Mouse (Mus musculus): ENCODE results near the gene Gm11937. TPM values are rescaled to one million over a fixed set of nuclear protein-coding genes. Genes with fewer than 3 reads are reported as not detected.
"Not testable (repeated sequence)": the region's sequence is repeated elsewhere in the genome, so short reads cannot be mapped to it uniquely, and the experiment has no call there.

The Gm11937 gene
- total and polyA plus RNA-seq, 2 experiments from 2014 or later = not detected

- peak; percentile 2 for DNase-seq (ENCODE audit: low spot score)
- H3K4me1 ChIP-seq (ENCODE audit: insufficient read depth, low read length) = no peaks in the 10 kb centered on the region
- WGBS = 58% methylated on average over 3 of the region's 3 CpGs
These were observed 4.9 kb upstream of the Gm11937 start, which contains the start of gene Krtap2-4 for GRCm38 (mm10) chr11:99614796-99615363. TSS of gene Krtap2-4 (minus strand) at chr11:99614846.

GRCm38 (mm10) chr11:99609126-99609525 is 863 bp downstream of the Gm11937 start:
- Histone ChIP-seq H3K4me2 (ENCODE audit: low read depth, low read length) (no peak overlapping the region), H3K4me3 (ENCODE audit: low read length) (no peak overlapping the region), H3K9me3 (ENCODE audit: low read length) (no peaks in the 10 kb centered on the region), H3K27ac (no peak overlapping the region), H3K27me3 (ENCODE audit: insufficient read depth, low read length) (no peaks in the 10 kb centered on the region), H3K4me1 (ENCODE audit: insufficient read depth, low read length) (no peaks in the 10 kb centered on the region), H3K36me3 (ENCODE audit: insufficient read depth, low read length) (no peaks in the 10 kb centered on the region), H3K9ac (replicated peaks; ENCODE audit: low read length) (no peak overlapping the region)
- DNase-seq (ENCODE audit: low spot score) (no peak), ATAC-seq (no peak)
- no peak for TF ChIP-seq CTCF (IDR thresholded peaks at IDR 0.05; ENCODE audit: low read depth)
- WGBS = 60% methylated on average over 1 of the region's 1 CpGs

More at GRCm38 (mm10) chr11:99614796-99615363, 4.9 kb upstream of the Gm11937 start, which contains the start of gene Krtap2-4:
- Histone ChIP-seq H3K4me2 (ENCODE audit: low read depth, low read length) (no peak within 1 kb of the TSS), H3K9ac (replicated peaks; ENCODE audit: low read length) (no peak within 1 kb of the TSS), H3K36me3 (ENCODE audit: insufficient read depth, low read length) (no peaks in the 10 kb centered on the region), H3K27me3 (ENCODE audit: insufficient read depth, low read length) (no peaks in the 10 kb centered on the region), H3K27ac (no peak within 1 kb of the TSS), H3K9me3 (ENCODE audit: low read length) (no peaks in the 10 kb centered on the region), H3K4me3 (ENCODE audit: low read length) (no peak within 1 kb of the TSS)
- ATAC-seq = peak; percentile 21; the same call in 1 of the 2 replicates
- no peak for TF ChIP-seq CTCF (IDR thresholded peaks at IDR 0.05; ENCODE audit: low read depth)

GRCm38 (mm10) chr11:99603208-99603607 is 6.8 kb downstream of the Gm11937 start, which contains the start of gene Gm11938:
TSS of gene Gm11938 (minus strand) at chr11:99603308.
- ATAC-seq; H3K9me3 ChIP-seq (ENCODE audit: low read length); H3K4me1 ChIP-seq (ENCODE audit: insufficient read depth, low read length); H3K36me3 ChIP-seq (ENCODE audit: insufficient read depth, low read length); H3K4me3 ChIP-seq (ENCODE audit: low read length); H3K4me2 ChIP-seq (ENCODE audit: low read depth, low read length); H3K9ac ChIP-seq (replicated peaks; ENCODE audit: low read length); DNase-seq (ENCODE audit: low spot score); H3K27me3 ChIP-seq (ENCODE audit: insufficient read depth, low read length); H3K27ac ChIP-seq: not testable (repeated sequence)
- WGBS = 76% methylated on average over 1 of the region's 1 CpGs

- H3K4me1 ChIP-seq (ENCODE audit: insufficient read depth, low read length); H3K27me3 ChIP-seq (ENCODE audit: insufficient read depth, low read length); H3K36me3 ChIP-seq (ENCODE audit: insufficient read depth, low read length); DNase-seq (ENCODE audit: low spot score); H3K9ac ChIP-seq (replicated peaks; ENCODE audit: low read length); H3K4me2 ChIP-seq (ENCODE audit: low read depth, low read length); ATAC-seq; H3K27ac ChIP-seq; H3K9me3 ChIP-seq (ENCODE audit: low read length); H3K4me3 ChIP-seq (ENCODE audit: low read length): not testable (repeated sequence)
- WGBS = 79% methylated on average over 6 of the region's 6 CpGs
These were observed 12.2 kb downstream of the Gm11937 start, which contains the start of gene Krtap9-3 for GRCm38 (mm10) chr11:99597742-99598141. TSS of gene Krtap9-3 (minus strand) at chr11:99598105.

GRCm38 (mm10) chr11:99590981-99591380 is 19.0 kb downstream of the Gm11937 start, which contains the start of gene Krtap1-3:
TSS of gene Krtap1-3 (minus strand) at chr11:99591339.
- H3K27me3 ChIP-seq (ENCODE audit: insufficient read depth, low read length) = no peaks in the 10 kb centered on the region
- DNase-seq (ENCODE audit: low spot score) (no peak), ATAC-seq (no peak)
- 77% methylated on average over 6 of the region's 6 CpGs for WGBS
- no peaks in the 10 kb centered on the region for H3K9me3 ChIP-seq (ENCODE audit: low read length)
- H3K9ac ChIP-seq (replicated peaks; ENCODE audit: low read length) = no peak within 1 kb of the TSS
- no peak for TF ChIP-seq CTCF (IDR thresholded peaks at IDR 0.05; ENCODE audit: low read depth)
- H3K36me3 ChIP-seq (ENCODE audit: insufficient read depth, low read length) = no peaks in the 10 kb centered on the region
- H3K4me2 ChIP-seq (ENCODE audit: low read depth, low read length) = no peak within 1 kb of the TSS
- H3K27ac ChIP-seq = no peak within 1 kb of the TSS
- H3K4me1 ChIP-seq (ENCODE audit: insufficient read depth, low read length) = no peaks in the 10 kb centered on the region
- no peak within 1 kb of the TSS for H3K4me3 ChIP-seq (ENCODE audit: low read length)

- H3K4me3 ChIP-seq (ENCODE audit: low read length) = no peak overlapping the region
- H3K9ac ChIP-seq (replicated peaks; ENCODE audit: low read length) = no peak overlapping the region
- H3K4me1 ChIP-seq (ENCODE audit: insufficient read depth, low read length) = no peaks in the 10 kb centered on the region
- no peaks in the 10 kb centered on the region for H3K27me3 ChIP-seq (ENCODE audit: insufficient read depth, low read length)
- TF ChIP-seq CTCF (IDR thresholded peaks at IDR 0.05; ENCODE audit: low read depth) = no peak
- no peaks in the 10 kb centered on the region for H3K36me3 ChIP-seq (ENCODE audit: insufficient read depth, low read length)
- WGBS = 86% methylated on average over 7 of the region's 7 CpGs
- H3K27ac ChIP-seq = no peak overlapping the region
- no peak overlapping the region for H3K4me2 ChIP-seq (ENCODE audit: low read depth, low read length)
- no peaks in the 10 kb centered on the region for H3K9me3 ChIP-seq (ENCODE audit: low read length)
- DNase-seq (ENCODE audit: low spot score) (no peak), ATAC-seq (no peak)
These were observed 24.9 kb downstream of the Gm11937 start for GRCm38 (mm10) chr11:99585096-99585495.

- ATAC-seq (no peak), DNase-seq (ENCODE audit: low spot score) (no peak)
- 69% methylated on average over 5 of the region's 5 CpGs for WGBS
- H3K4me3 ChIP-seq (ENCODE audit: low read length) = no peak within 1 kb of the TSS
- TF ChIP-seq CTCF (IDR thresholded peaks at IDR 0.05; ENCODE audit: low read depth) = no peak
- no peak within 1 kb of the TSS for H3K9ac ChIP-seq (replicated peaks; ENCODE audit: low read length)
- no peaks in the 10 kb centered on the region for H3K36me3 ChIP-seq (ENCODE audit: insufficient read depth, low read length)
- H3K4me1 ChIP-seq (ENCODE audit: insufficient read depth, low read length) = no peaks in the 10 kb centered on the region
- H3K27me3 ChIP-seq (ENCODE audit: insufficient read depth, low read length) = no peaks in the 10 kb centered on the region
- no peak within 1 kb of the TSS for H3K4me2 ChIP-seq (ENCODE audit: low read depth, low read length)
- H3K9me3 ChIP-seq (ENCODE audit: low read length) = no peaks in the 10 kb centered on the region
- no peak within 1 kb of the TSS for H3K27ac ChIP-seq
These were observed 26.7 kb downstream of the Gm11937 start, which contains the start of gene Krtap1-4 for GRCm38 (mm10) chr11:99583245-99583704. TSS of gene Krtap1-4 (minus strand) at chr11:99583654.
